Mouse (Mus musculus) CH12.LX (cell line): ENCODE results near the gene C2cd4a.

Source experiments
- CTCF ChIP-seq, 2 experiments: IDR thresholded peaks in 1 of 2; conservative IDR thresholded peaks in 1 of 2; 2 replicates each; pipeline ENCODE4 v1.5.1; 2011 to 2012; ENCODE audit warnings: low read depth in 2 of 2, low read length in 2 of 2, improper control_type of control experiment in 1 of 2, inconsistent platforms in 1 of 2, mild to moderate bottlenecking in 1 of 2, moderate library complexity in 1 of 2
- E2F4 ChIP-seq: IDR thresholded peaks from 2 replicates; pipeline ENCODE4 v1.6.1; 2011; ENCODE audit warnings: low read depth, low read length, improper control_type of control experiment; ENCODE audit not compliant: insufficient replicate concordance
- ELF1 ChIP-seq: IDR thresholded peaks from 2 replicates; pipeline ENCODE4 v1.6.1; 2014; ENCODE audit warnings: low read depth, mild to moderate bottlenecking, inconsistent platforms, low read length, improper control_type of control experiment
- KAT2A ChIP-seq: IDR thresholded peaks from 2 replicates; pipeline ENCODE4 v1.6.1; 2012; ENCODE audit warnings: low read length, improper control_type of control experiment, inconsistent platforms; ENCODE audit not compliant: insufficient replicate concordance
- MEF2A ChIP-seq: IDR thresholded peaks from 2 replicates; pipeline ENCODE4 v1.6.1; 2014; ENCODE audit warnings: low read depth, mild to moderate bottlenecking, inconsistent platforms, low read length, improper control_type of control experiment, borderline replicate concordance
- USF1 ChIP-seq: IDR thresholded peaks from 2 replicates; pipeline ENCODE4 v1.6.1; 2014; ENCODE audit warnings: low read depth, mild to moderate bottlenecking, inconsistent platforms, low read length, improper control_type of control experiment
- ZMIZ1 ChIP-seq: IDR thresholded peaks from 2 replicates; pipeline ENCODE4 v1.6.1; 2012; ENCODE audit warnings: low read depth, mild to moderate bottlenecking, inconsistent platforms, low read length, improper control_type of control experiment
- ZNF384 ChIP-seq: IDR thresholded peaks from 2 replicates; pipeline ENCODE4 v1.6.1; 2012; ENCODE audit warnings: low read depth, low read length, improper control_type of control experiment, inconsistent platforms

- TF ChIP-seq CTCF (conservative IDR thresholded peaks at IDR 0.05 in 1 of 2, IDR thresholded peaks at IDR 0.05 in 1 of 2; ENCODE audit: low read depth in 2 of 2, low read length in 2 of 2) = no peak
- TF ChIP-seq ELF1 = no peak
- no peak for TF ChIP-seq USF1
- TF ChIP-seq ZNF384 = no peak
- no peak for TF ChIP-seq E2F4
- TF ChIP-seq MEF2A = no peak
- TF ChIP-seq KAT2A = no peak
- TF ChIP-seq ZMIZ1 = no peak
Measured at GRCm38 (mm10) chr9:67849846-67850245, 17.7 kb upstream of the C2cd4a start.
